Mouse (Mus musculus): ENCODE results near the gene D10Jhu81e.
"Not testable (repeated sequence)": the region's sequence is repeated elsewhere in the genome, so short reads cannot be mapped to it uniquely, and the experiment has no call there.

Gene D10Jhu81e

DNA sequence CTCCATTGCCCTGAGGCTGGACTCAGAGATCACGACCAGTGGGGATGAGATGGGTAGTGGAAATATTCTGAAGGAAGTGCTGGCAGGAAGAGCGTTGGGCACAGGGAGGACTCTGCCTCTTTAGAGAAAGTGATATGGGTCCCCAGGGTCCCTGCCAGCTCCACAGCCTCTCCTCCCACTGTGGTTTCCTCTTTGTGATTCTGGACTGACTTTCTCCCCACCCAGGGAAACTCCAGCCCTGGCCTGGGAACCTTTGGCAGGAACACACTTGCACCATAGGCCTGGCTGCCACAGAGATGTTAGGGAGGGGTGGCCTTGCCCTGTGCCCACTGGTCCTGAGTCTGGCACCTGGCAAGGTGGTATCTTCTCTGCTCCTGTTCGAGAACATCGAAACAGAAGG lies 39.6 kb downstream of the D10Jhu81e start:
- DNase-seq (ENCODE audit: inconsistent ontology term), result no peak

DNA sequence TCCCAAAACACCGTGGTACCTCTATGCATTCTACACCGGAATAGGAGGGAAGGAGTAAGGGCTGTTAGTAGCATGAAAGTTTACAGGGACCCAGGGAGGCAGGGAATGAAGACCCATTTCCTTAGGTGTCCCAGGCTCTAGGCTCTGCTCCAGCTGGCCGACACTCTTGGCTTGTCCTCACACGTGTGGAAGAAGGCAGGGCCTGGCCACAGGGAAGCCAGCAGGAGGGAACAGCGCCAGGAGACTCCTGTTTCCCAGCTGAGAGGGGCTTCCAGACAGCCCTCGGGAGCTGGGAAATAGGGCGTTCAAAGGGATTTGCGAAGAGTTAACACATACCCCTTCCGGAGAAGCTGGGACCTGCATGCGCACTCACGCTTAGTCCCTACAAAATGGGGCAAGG lies 40.2 kb downstream of the D10Jhu81e start:
- no peak for DNase-seq (ENCODE audit: inconsistent ontology term)

DNA sequence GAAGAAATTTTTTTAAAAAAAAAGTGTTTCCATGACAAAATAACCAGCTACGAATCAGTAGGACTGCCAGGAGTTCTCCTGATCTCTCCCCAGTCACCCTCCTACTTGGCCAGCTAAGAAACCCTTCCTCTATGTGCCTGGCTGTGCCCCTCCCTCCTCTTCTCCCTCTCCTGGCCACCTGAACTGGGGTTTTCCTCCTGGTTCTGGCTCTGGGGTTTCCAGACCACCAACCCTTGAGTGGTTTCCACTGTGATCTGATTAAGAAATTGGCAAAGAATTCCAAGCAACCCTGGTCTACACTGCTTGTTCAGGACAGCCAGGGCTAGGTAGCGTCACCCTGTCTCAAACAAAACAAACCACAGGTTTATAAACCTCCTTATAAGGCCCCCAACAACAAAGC lies 40.9 kb downstream of the D10Jhu81e start:
- DNase-seq (ENCODE audit: inconsistent ontology term), result no peak

DNA sequence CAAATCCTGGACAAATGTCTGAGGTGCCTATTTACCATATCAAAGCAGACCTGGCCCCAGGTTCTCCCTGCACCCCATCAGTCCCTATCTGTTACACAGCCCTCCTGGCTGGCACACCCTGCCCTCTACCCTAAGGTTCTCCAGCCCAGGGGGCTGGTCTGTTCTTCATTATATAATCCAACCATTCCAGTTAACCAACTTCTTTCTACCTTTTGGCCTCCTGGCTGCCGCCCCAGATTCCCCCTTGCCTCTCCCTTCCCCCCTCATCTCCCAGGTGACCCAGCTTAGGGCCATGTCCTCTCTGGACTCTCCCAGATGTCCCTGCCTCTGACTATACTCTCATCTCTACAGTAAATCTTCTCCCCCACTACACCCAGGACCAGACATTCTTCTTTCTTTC lies 41.7 kb downstream of the D10Jhu81e start:
- no peak for DNase-seq (ENCODE audit: inconsistent ontology term)

DNA sequence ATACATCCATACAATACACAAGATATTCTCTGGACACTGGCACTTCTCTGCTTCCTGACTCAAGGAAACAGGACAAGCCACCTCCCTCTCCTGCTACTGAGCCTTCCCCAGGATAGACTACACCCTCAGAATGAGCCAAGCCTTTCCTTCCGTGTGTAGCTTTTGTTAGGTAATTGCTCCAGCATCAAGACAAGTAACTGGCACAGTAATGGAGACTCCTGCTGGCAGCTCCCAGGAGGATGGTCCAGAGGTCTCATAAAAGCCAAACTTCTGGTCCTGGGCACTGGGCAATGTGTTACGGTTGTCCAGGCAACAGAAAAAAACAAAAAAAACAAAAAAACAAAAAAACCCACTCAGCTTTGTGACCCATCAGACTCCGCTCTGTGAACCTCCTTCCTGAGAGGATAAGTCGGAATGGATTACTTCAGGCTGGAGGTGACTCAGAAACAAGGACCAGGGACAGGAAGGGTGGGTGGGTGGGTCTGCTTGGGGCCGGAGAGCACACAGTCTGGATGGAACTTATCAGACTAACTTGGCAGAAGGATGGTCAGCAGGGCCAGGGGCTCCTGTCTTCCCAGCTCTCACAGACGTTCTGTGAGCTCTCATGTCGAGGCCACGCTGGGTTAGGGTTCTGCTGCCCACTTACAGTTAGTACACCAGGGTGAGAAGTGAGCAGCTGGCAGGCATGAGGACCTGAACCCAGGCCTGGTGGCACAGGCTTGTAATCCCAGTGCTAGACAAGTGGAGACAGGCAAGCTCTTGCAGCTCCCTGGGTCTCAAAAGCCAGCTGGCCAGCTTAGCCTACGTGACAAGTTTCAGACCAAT lies 42.3 kb downstream of the D10Jhu81e start:
- DNase-seq (ENCODE audit: inconsistent ontology term), result no peak

DNA sequence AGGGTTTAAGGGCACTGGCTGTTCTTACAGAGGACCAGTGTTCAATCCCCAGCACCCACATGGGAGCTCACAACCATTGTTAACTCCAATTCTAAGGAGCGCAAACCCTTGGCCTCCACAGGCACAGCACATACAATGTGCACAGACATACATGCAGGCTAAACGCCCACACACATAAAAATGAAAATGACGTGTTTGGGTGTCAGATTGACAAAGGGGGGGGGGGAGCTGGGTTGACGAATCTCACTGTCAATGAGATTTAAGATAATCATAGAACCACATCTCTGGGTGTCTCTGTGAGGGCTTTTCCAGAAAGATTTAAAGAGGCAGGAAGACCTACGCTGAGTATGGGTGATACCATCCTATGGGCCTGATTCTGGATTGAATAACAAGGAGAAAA lies 43.3 kb downstream of the D10Jhu81e start:
- no peak for DNase-seq (ENCODE audit: inconsistent ontology term)

DNA sequence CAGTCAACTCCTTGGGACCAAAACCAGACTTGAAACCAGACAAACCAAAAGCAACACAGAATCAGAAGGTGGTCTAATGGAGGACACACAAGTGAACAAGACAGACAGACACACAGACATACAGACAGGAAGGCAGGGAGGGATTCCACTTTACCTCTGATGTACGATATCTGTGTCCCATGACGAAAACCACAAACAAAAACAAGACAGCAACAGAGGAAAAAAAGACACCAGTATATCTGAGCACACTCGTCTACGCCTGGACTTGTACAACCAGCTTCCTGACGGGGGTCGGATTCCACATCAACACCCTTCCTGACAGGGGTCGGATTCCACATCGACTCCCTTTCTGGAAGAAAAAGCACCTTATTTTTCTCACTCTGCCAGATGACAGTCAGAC lies 44.5 kb downstream of the D10Jhu81e start:
- DNase-seq (ENCODE audit: inconsistent ontology term), result not testable (repeated sequence)

DNA sequence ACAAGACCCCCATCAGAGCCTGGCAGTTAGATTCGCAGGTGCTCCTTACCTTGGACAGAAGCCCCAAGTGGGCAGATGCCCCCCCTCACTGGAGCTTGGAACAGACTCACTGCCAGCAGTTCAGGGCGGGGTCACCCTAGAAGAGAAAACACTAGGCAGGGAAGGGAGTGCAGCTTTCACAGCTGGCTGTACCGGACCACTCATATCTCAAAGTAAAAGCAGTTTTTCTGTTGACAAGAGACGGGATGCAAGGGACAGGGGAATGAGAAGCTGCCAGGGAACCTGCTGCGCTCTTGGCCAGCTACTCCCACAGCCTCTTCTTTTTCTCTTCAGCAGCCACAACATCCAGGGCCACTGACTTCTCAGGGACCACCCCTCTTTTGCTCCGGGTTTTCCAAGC lies 45.4 kb downstream of the D10Jhu81e start:
- not testable (repeated sequence) for DNase-seq (ENCODE audit: inconsistent ontology term)

DNA sequence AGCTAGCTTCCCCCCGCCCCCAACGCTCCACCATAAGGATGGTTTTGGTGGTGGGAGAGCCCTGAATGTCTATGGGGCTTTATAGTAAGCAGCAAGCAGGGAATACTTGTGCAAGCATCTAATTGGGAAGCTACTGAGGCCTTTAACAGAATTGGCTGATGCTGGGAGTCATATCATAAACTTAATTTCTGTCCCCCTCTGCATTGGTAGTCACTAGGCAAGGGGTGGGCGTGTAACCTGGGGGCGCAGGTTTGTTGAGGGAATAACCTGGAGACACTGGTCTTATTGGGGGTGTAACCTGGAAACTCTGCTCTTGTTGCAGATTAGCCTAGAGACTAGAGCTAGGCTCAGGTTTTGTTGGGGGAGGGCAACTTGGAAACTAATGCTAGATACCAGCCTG lies 50.2 kb downstream of the D10Jhu81e start:
- DNase-seq (ENCODE audit: inconsistent ontology term), result no peak

DNA sequence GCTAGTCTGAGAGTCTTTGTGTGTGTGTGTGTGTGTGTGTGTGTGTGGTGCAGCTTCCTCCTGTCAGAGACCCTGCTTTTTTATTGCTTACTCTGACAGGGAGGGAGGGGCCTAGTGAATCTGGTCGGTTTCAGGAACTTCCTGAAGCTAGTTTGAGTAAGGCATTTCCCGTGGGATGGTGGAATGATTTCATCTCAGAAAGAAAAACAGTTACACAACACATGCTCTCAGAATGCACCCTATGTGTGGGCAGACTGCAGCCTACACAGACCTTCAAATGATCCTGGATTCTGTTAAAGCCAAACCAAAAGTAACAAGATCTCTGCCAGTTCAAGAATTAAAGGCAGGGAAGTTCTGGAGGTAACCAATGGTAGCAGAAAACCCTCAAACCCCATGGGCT lies 54.4 kb downstream of the D10Jhu81e start:
- DNase-seq (ENCODE audit: inconsistent ontology term), result no peak

DNA sequence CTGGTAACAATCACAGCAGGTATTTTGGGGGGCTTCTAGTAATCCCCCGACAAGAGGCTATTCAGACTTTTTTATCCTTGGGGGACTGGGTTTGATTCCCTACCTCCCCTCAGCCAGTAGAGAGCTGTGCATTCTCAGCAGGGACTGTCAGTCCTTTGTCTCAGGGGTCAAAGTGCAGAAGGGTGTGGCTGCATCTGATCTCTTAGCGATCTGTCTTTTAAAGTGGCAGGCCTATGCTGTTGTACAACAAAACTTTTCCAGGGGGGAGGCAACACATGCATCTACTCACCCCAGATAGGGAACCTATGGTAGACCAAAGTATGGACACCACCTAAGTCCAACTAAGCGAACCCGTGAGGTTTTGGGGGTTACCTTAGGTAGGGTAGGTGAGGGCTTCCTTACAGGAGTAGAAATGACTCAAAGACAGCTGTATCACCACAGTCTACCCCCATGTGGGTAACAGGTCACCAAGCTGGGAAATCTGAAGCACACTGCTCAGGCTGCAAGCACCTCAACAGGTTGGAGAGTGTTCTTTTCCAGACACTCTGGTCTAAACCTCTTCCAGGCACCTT lies 55.0 kb downstream of the D10Jhu81e start:
- DNase-seq (ENCODE audit: inconsistent ontology term), result no peak

All from Muller cell, postnatal 12 days (primary cell).